Mouse (Mus musculus): ENCODE data around the gene Renbp. TPM values are rescaled to one million over a fixed set of nuclear protein-coding genes. Genes with fewer than 3 reads are reported as not detected.

Gene Renbp
- polyA plus RNA-seq, 1 experiment from 2014 or later: 85.6 TPM

DNA sequence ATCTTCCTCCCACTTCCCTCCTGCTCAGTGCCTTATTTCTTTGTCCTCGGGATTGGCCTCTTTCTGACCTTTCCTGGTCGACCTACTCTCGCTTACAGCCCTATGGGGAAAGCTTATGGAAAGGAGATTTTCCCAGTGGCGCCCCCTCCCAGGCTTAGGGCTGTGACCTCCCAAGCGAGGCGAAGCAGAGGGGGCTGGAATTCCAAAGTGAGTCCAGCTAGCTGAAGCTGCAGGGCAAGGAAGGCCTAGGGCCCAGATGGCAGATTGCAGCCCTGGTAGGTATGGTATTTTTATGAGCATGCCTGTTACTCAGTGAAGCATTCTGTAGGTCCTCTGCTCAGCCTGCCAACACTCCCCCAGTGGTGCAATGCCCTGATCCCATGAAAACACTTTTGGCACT, 49.2 kb downstream of the Renbp start:
- TF ChIP-seq CTCF (IDR thresholded peaks at IDR 0.05; ENCODE audit: low read depth): peak; percentile 36
- WGBS: 18% methylated on average over 6 of the region's 6 CpGs
- no peaks in the 10 kb centered on the region for H3K9me3 ChIP-seq (replicated peaks; ENCODE audit: low read length)
- H3K36me3 ChIP-seq (ENCODE audit: insufficient read depth, low read length): no peaks in the 10 kb centered on the region
- H3K4me1 ChIP-seq (replicated peaks; ENCODE audit: insufficient read depth, low read length): no peaks in the 10 kb centered on the region
- no peak overlapping the region; the same call in 1 of the 2 replicates for H3K4me2 ChIP-seq (ENCODE audit: low read length)
- H3K9ac ChIP-seq (ENCODE audit: low read depth, low read length): no peak overlapping the region
- no peaks in the 10 kb centered on the region for H3K27me3 ChIP-seq (ENCODE audit: insufficient read depth, low read length)
- peak overlapping the region; percentile 84 for H3K27ac ChIP-seq
- H3K4me3 ChIP-seq (replicated peaks; ENCODE audit: low read depth, low read length): no peak overlapping the region
- DNase-seq (ENCODE audit: low spot score): peak; percentile 59
- peak; percentile 90 for ATAC-seq (replicated peaks; ENCODE audit: low FRiP score, low read depth)

DNA sequence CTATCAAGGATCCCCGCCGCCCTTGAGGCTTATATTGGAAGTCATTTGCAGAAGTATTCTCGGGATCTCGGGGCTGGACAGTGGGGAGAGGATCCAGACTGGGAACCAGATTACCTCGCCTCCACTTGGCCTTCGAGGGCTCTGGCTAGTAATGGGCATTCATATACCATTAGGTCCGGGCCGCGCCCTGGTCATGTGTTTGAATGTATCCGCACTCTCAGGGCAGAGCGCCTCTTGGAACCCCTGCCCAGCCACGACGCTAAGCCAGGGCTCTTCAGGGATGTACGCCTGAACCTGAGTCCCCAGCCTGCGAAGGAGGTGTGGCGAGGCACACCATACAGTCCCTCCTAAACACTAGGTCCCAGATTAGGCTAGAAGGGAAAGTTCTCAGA, 49.6 kb downstream of the Renbp start:
- 32% methylated on average over 16 of the region's 16 CpGs for WGBS
- Histone ChIP-seq H3K9me3 (replicated peaks; ENCODE audit: low read length) (no peaks in the 10 kb centered on the region), H3K4me1 (replicated peaks; ENCODE audit: insufficient read depth, low read length) (no peaks in the 10 kb centered on the region), H3K4me3 (replicated peaks; ENCODE audit: low read depth, low read length) (peak overlapping the region; percentile 27), H3K36me3 (ENCODE audit: insufficient read depth, low read length) (no peaks in the 10 kb centered on the region), H3K9ac (ENCODE audit: low read depth, low read length) (no peak overlapping the region), H3K27me3 (ENCODE audit: insufficient read depth, low read length) (no peaks in the 10 kb centered on the region), H3K4me2 (ENCODE audit: low read length) (peak overlapping the region; percentile 59), H3K27ac (peak overlapping the region; percentile 84)
- TF ChIP-seq CTCF (IDR thresholded peaks at IDR 0.05; ENCODE audit: low read depth): no peak
- ATAC-seq (replicated peaks; ENCODE audit: low FRiP score, low read depth): peak; percentile 48
- peak; percentile 0 for DNase-seq (ENCODE audit: low spot score)

DNA sequence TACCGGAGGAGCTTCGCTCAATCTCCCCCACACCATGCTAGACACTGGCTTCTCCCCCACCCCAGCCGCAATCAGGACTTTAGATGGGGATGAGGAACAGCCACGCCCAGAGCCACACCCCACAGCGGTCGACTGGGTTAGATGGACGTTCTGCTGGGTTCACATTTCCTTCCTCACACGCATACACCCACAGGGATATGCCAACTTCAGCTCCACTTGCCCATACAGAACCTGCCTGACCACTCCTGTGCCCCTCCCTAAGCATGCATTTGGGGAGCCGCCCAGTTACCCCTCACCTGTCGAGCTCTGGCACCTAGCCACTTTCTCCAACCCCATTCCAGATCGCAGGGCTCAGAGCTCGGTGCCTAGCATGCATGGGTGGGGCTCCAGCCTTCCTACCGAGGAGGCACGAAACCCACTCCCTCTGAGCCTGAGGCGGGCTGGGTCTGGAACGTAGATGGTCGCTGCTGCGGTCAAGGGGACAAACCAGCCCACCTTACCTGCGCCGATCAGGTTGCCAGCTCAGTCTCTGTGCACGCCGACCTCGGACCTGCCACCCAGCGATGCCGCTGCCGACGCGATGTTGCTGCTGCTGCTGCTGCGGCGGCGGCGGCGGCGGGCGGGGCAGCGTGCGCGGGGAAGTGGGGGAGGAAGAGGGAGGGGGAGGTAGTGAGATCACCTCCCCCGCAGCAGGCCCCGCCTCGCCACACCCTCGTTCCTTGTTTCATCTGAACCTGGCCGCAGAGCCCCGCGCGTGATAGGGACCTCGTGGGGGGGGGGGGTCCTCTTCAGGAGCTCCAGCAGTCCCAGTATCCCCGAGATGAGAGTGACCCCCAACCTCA, 50.2 kb downstream of the Renbp start:
- Histone ChIP-seq H3K9me3 (replicated peaks; ENCODE audit: low read length) (no peaks in the 10 kb centered on the region), H3K27ac (peak overlapping the region; percentile 84), H3K27me3 (ENCODE audit: insufficient read depth, low read length) (no peaks in the 10 kb centered on the region), H3K36me3 (ENCODE audit: insufficient read depth, low read length) (no peaks in the 10 kb centered on the region), H3K4me1 (replicated peaks; ENCODE audit: insufficient read depth, low read length) (no peaks in the 10 kb centered on the region), H3K4me2 (ENCODE audit: low read length) (peak overlapping the region; percentile 59), H3K4me3 (replicated peaks; ENCODE audit: low read depth, low read length) (peak overlapping the region; percentile 27), H3K9ac (ENCODE audit: low read depth, low read length) (0 out of 2 replicates have a peak overlapping the region, but pooled peaks have one; percentile 27)
- DNase-seq (ENCODE audit: low spot score) (peak; percentile 15), ATAC-seq (replicated peaks; ENCODE audit: low FRiP score, low read depth) (peak; percentile 66)
- TF ChIP-seq CTCF (IDR thresholded peaks at IDR 0.05; ENCODE audit: low read depth): no peak
- WGBS: 29% methylated on average over 47 of the region's 48 CpGs

DNA sequence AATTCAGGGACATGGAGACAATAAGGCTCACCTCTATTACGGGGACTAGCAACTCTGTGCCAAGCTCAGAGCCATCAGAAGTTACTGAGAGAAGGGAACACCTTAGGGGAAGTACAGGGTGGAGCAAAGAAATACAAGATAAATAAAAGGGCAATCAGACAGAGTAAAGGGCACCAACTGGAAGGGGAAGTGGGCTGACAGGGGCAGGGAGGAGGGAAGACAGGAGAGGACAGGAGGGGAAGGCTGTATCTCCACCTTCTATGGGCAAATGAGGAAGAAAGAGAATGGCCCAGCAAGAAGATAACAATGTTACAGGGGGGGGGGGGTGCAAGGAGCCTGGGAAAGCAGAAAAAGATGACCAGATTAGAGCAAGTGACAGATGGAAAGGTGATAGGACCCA, 53.6 kb downstream of the Renbp start:
- no peaks in the 10 kb centered on the region for H3K4me1 ChIP-seq (replicated peaks; ENCODE audit: insufficient read depth, low read length)
- TF ChIP-seq CTCF (IDR thresholded peaks at IDR 0.05; ENCODE audit: low read depth): no peak
- no peak overlapping the region for H3K4me3 ChIP-seq (replicated peaks; ENCODE audit: low read depth, low read length)
- 77% methylated on average over 1 of the region's 1 CpGs for WGBS
- no peaks in the 10 kb centered on the region for H3K27me3 ChIP-seq (ENCODE audit: insufficient read depth, low read length)
- no peak overlapping the region for H3K4me2 ChIP-seq (ENCODE audit: low read length)
- no peaks in the 10 kb centered on the region for H3K36me3 ChIP-seq (ENCODE audit: insufficient read depth, low read length)
- no peak overlapping the region for H3K27ac ChIP-seq
- DNase-seq (ENCODE audit: low spot score) (no peak), ATAC-seq (replicated peaks; ENCODE audit: low FRiP score, low read depth) (no peak)
- no peaks in the 10 kb centered on the region for H3K9me3 ChIP-seq (replicated peaks; ENCODE audit: low read length)
- H3K9ac ChIP-seq (ENCODE audit: low read depth, low read length): no peak overlapping the region

DNA sequence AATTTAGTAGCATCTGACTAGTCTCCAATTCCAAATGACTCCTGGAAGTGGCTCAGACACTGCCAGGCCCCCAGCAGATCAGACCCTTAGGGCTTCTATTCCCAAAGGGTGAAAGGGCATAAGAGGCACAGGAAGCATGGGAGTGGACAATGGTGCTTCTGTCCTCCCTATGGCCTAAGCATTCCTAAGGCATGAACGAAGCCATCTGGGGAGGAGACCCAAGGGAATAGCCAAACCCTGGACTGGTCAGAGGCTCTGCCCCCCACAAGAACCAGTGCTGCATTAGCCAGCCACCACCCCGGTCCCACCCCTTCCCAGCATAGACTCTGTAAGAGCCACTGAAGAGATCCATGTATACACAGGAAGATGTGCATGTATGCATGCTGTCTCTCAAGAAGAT, 54.8 kb downstream of the Renbp start:
- Histone ChIP-seq H3K4me3 (replicated peaks; ENCODE audit: low read depth, low read length) (no peak overlapping the region), H3K27ac (no peak overlapping the region), H3K4me2 (ENCODE audit: low read length) (no peak overlapping the region), H3K9ac (ENCODE audit: low read depth, low read length) (no peak overlapping the region), H3K9me3 (replicated peaks; ENCODE audit: low read length) (no peaks in the 10 kb centered on the region), H3K4me1 (replicated peaks; ENCODE audit: insufficient read depth, low read length) (no peaks in the 10 kb centered on the region), H3K36me3 (ENCODE audit: insufficient read depth, low read length) (no peaks in the 10 kb centered on the region), H3K27me3 (ENCODE audit: insufficient read depth, low read length) (no peaks in the 10 kb centered on the region)
- WGBS: 71% methylated on average over 2 of the region's 2 CpGs
- no peak for ATAC-seq (replicated peaks; ENCODE audit: low FRiP score, low read depth)
- DNase-seq (ENCODE audit: low spot score): no peak
- TF ChIP-seq CTCF (IDR thresholded peaks at IDR 0.05; ENCODE audit: low read depth): no peak

Other genes with a start within 250 kb of the Renbp start
- gene Bcap31, start 214.7 kb downstream of the Renbp start, polyA plus RNA-seq (2015; fragmentation: Nextera tagmentation; extraction: Ambion mirVana): 285 and 288 TPM in 2 replicates
- 12.3 and 14.1 TPM in 2 replicates for gene Abcd1, start 214.3 kb downstream of the Renbp start, polyA plus RNA-seq (2015; fragmentation: Nextera tagmentation; extraction: Ambion mirVana)
- 0.14 and 0.15 TPM in 2 replicates for gene Plxnb3, start 173.8 kb downstream of the Renbp start, polyA plus RNA-seq (2015; fragmentation: Nextera tagmentation; extraction: Ambion mirVana)
- 2.4 TPM in 2 replicates for gene Srpk3, start 156.4 kb downstream of the Renbp start, polyA plus RNA-seq (2015; fragmentation: Nextera tagmentation; extraction: Ambion mirVana)
- 256 and 265 TPM in 2 replicates for gene Idh3g, start 144.0 kb downstream of the Renbp start, polyA plus RNA-seq (2015; fragmentation: Nextera tagmentation; extraction: Ambion mirVana)
- 260 and 283 TPM in 2 replicates for gene Ssr4, start 143.8 kb downstream of the Renbp start, polyA plus RNA-seq (2015; fragmentation: Nextera tagmentation; extraction: Ambion mirVana)
- 0.37 and 0.48 TPM in 2 replicates for gene Pdzd4, start 105.9 kb downstream of the Renbp start, polyA plus RNA-seq (2015; fragmentation: Nextera tagmentation; extraction: Ambion mirVana)
- 23.3 and 23.8 TPM in 2 replicates for gene Avpr2, start 38.7 kb downstream of the Renbp start, polyA plus RNA-seq (2015; fragmentation: Nextera tagmentation; extraction: Ambion mirVana)
- gene L1cam, start 34.7 kb downstream of the Renbp start, polyA plus RNA-seq (2015; fragmentation: Nextera tagmentation; extraction: Ambion mirVana): 6.6 and 7.2 TPM in 2 replicates
- gene Arhgap4, start 9.0 kb downstream of the Renbp start, polyA plus RNA-seq (2015; fragmentation: Nextera tagmentation; extraction: Ambion mirVana): 2.8 and 3.1 TPM in 2 replicates
- gene Naa10, start 8.9 kb downstream of the Renbp start, polyA plus RNA-seq (2015; fragmentation: Nextera tagmentation; extraction: Ambion mirVana): 119 TPM in 2 replicates
- gene Hcfc1, start 35.5 kb upstream of the Renbp start, polyA plus RNA-seq (2015; fragmentation: Nextera tagmentation; extraction: Ambion mirVana): 32.1 and 36.1 TPM in 2 replicates
- 46.4 and 49.2 TPM in 2 replicates for gene Irak1, start 93.1 kb upstream of the Renbp start, polyA plus RNA-seq (2015; fragmentation: Nextera tagmentation; extraction: Ambion mirVana)
- gene Opn1mw, start 196.6 kb upstream of the Renbp start, polyA plus RNA-seq (2015; fragmentation: Nextera tagmentation; extraction: Ambion mirVana): not detected in 2 replicates
- 9.3 and 9.4 TPM in 2 replicates for gene Mecp2, start 204.5 kb upstream of the Renbp start, polyA plus RNA-seq (2015; fragmentation: Nextera tagmentation; extraction: Ambion mirVana)
- gene Tex28, start 237.0 kb upstream of the Renbp start, polyA plus RNA-seq (2015; fragmentation: Nextera tagmentation; extraction: Ambion mirVana): not detected in 2 replicates
- gene Tktl1, start 246.4 kb upstream of the Renbp start, polyA plus RNA-seq (2015; fragmentation: Nextera tagmentation; extraction: Ambion mirVana): not detected in 2 replicates